Mouse (Mus musculus): ENCODE measurements around the gene Olfr1248.
"Not testable (repeated sequence)": the region's sequence is repeated elsewhere in the genome, so short reads cannot be mapped to it uniquely, and the experiment has no call there.

The Olfr1248 gene

GRCm38 (mm10) chr2:89618145-89618544, at the start of gene Olfr1248:
Olfr1248 (minus strand) TSS chr2:89618245.
- not testable (repeated sequence) for DNase-seq

- no peak for DNase-seq
Measured at GRCm38 (mm10) chr2:89661367-89661766, 43.3 kb upstream of the Olfr1248 start, which contains the start of gene Olfr1250. Olfr1250 (minus strand) TSS chr2:89661467.

GRCm38 (mm10) chr2:89634883-89635282, 16.8 kb upstream of the Olfr1248 start, which contains the start of gene Olfr1249:
Olfr1249 (minus strand) TSS chr2:89634983.
- no peak for DNase-seq

- no peak for DNase-seq
Measured at GRCm38 (mm10) chr2:89614030-89614429, 4.0 kb downstream of the Olfr1248 start, which contains the start of gene Olfr1247. Olfr1247 (minus strand) TSS chr2:89614130.

- no peak for DNase-seq
Measured at GRCm38 (mm10) chr2:89593057-89593456, 25.0 kb downstream of the Olfr1248 start, which contains the start of gene Olfr1246. Olfr1246 (minus strand) TSS chr2:89593157.

- no peak for DNase-seq
Measured at GRCm38 (mm10) chr2:89578347-89578746, 39.7 kb downstream of the Olfr1248 start, which contains the start of gene Olfr1245. Olfr1245 (minus strand) TSS chr2:89578447.
